Mouse (Mus musculus): ENCODE results near the gene Krt36. TPM values are rescaled to one million over a fixed set of nuclear protein-coding genes. Genes with fewer than 3 reads are reported as not detected.
A peak's percentile ranks its signal among the peaks of the same experiment; 100 is the strongest.

Gene Krt36
- polyA plus RNA-seq, 1 experiment from 2014 or later = 1.2 TPM

DNA sequence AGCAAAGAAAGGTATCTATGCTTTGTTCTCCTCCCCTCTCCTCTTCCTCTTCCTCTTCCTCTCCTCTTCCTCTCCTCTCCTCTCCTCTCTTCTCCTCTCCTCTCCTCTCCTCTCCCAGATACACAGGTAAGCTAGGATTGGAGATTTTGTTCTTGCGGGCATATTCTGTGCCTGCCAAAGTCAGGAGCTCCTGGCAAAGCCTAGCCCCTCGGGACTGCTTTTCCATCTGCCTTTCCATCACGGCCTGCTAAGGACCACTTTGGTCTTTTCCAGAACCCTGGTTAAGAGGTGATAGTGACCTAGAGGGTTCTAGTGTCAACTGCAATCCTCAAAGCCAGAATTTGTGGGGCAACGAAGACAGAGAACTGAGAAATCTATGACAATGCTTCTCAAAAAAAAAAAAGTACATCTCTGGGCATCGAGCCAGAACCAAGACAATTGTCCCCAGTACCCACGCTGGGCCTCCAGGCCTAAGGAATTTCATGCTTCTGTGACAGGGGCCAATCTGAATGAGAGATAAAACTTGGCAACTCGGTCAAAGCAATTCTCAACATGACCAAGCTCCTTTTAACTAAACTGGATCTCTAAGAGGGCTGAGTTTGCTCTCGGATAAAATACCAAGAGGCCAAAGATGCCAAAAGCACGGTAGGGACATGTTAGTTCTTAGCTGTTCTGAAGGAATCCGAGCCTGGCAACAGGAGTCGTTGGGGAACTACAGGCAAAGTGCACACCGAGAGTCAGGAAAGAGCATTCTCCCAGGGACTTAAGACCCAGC, 39.0 kb downstream of the Krt36 start:
- DNase-seq (ENCODE audit: low spot score) (no peak), ATAC-seq (replicated peaks; ENCODE audit: low FRiP score, low read depth) (no peak)
- H3K36me3 ChIP-seq (ENCODE audit: insufficient read depth, low read length) = no peaks in the 10 kb centered on the region
- 70% methylated on average over 12 of the region's 12 CpGs for WGBS
- no peaks in the 10 kb centered on the region for H3K9me3 ChIP-seq (replicated peaks; ENCODE audit: low read length)
- H3K4me3 ChIP-seq (replicated peaks; ENCODE audit: low read depth, low read length) = no peak overlapping the region
- no peak overlapping the region for H3K27ac ChIP-seq
- H3K4me2 ChIP-seq (ENCODE audit: low read length) = no peak overlapping the region
- no peak for TF ChIP-seq CTCF (IDR thresholded peaks at IDR 0.05; ENCODE audit: low read depth)
- no peak overlapping the region for H3K9ac ChIP-seq (ENCODE audit: low read depth, low read length)
- no peaks in the 10 kb centered on the region for H3K4me1 ChIP-seq (replicated peaks; ENCODE audit: insufficient read depth, low read length)
- no peaks in the 10 kb centered on the region for H3K27me3 ChIP-seq (ENCODE audit: insufficient read depth, low read length)

DNA sequence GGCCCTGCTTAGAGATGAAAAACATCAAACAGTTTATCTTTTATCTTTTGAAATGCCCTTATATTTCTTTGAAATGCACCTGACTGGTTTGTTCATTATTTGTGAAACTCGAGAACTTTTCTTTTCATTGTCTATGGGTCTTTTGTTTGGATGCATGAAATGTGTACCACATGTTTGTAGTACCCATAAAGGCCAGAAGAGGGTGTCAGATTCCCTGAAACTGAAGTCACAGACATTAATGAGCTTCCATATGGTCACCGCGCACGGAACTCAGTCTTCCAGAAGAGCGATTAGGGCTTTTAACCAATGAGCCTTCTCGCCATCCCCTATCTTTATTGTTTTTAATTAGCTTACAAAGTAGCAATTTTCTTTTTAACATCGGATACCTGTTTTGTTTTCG, 46.6 kb downstream of the Krt36 start:
- TF ChIP-seq CTCF (IDR thresholded peaks at IDR 0.05; ENCODE audit: low read depth) = peak; percentile 51
- H3K36me3 ChIP-seq (ENCODE audit: insufficient read depth, low read length) = no peaks in the 10 kb centered on the region
- ATAC-seq (replicated peaks; ENCODE audit: low FRiP score, low read depth) (no peak), DNase-seq (ENCODE audit: low spot score) (peak; percentile 43)
- H3K4me1 ChIP-seq (replicated peaks; ENCODE audit: insufficient read depth, low read length) = no peaks in the 10 kb centered on the region
- no peak overlapping the region for H3K27ac ChIP-seq
- no peak overlapping the region for H3K9ac ChIP-seq (ENCODE audit: low read depth, low read length)
- H3K4me3 ChIP-seq (replicated peaks; ENCODE audit: low read depth, low read length) = no peak overlapping the region
- H3K9me3 ChIP-seq (replicated peaks; ENCODE audit: low read length) = no peaks in the 10 kb centered on the region
- H3K27me3 ChIP-seq (ENCODE audit: insufficient read depth, low read length) = no peaks in the 10 kb centered on the region
- WGBS = 54% methylated on average over 8 of the region's 8 CpGs
- H3K4me2 ChIP-seq (ENCODE audit: low read length) = no peak overlapping the region

DNA sequence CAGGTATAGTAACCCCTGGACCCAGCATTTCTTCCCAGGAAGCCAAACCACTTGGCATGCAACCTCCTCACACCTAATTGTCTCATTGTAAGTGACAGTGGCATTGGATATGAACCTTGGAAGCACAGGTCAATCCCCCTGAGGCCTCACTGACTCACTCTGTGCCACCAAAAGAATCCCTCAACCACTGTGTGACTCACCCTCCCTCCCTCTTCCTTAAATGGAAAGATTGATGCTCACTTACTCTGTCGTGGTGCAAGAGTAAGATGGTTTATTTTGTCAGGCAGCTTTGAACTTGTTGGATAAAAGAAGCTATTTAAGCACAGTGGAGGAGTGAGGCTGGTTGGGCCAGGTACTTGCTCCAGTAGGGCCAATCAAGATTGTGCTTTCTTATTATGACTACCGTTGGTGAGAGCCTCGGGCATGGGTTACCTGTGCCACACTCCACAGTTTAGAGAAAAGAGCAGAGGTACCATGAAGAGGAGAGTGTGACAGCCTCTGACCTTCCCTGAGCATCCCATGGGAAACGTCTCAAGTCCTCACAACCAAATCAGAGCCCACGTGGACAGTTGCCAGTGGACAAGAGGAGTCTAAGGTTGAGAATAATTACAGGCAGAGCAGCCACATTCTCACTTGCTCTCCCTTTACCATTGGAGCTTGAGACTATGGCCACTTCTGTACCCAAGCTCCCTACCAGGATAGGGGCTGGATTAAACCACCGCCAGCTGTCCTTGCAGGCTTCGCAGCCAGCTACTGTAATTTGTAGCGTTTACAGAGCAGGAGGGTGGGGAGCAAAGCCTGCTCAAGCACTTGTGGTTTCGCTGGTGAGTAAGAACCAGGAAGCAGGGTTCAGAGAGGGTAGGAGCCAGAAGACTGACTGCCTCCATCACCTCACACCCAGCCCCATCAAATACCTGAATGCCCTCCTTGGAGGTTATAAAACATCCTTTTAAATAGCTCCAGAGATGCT, 49.5 kb downstream of the Krt36 start:
- Histone ChIP-seq H3K9me3 (replicated peaks; ENCODE audit: low read length) (no peaks in the 10 kb centered on the region), H3K4me2 (ENCODE audit: low read length) (no peak overlapping the region), H3K36me3 (ENCODE audit: insufficient read depth, low read length) (no peaks in the 10 kb centered on the region), H3K4me1 (replicated peaks; ENCODE audit: insufficient read depth, low read length) (no peaks in the 10 kb centered on the region), H3K4me3 (replicated peaks; ENCODE audit: low read depth, low read length) (no peak overlapping the region), H3K27me3 (ENCODE audit: insufficient read depth, low read length) (no peaks in the 10 kb centered on the region), H3K27ac (no peak overlapping the region), H3K9ac (ENCODE audit: low read depth, low read length) (no peak overlapping the region)
- ATAC-seq (replicated peaks; ENCODE audit: low FRiP score, low read depth) (no peak), DNase-seq (ENCODE audit: low spot score) (no peak)
- no peak for TF ChIP-seq CTCF (IDR thresholded peaks at IDR 0.05; ENCODE audit: low read depth)
- 65% methylated on average over 9 of the region's 9 CpGs for WGBS

Other genes with a start within 250 kb of the Krt36 start
- not detected in 2 replicates for gene Gm11568, start 247.7 kb downstream of the Krt36 start, polyA plus RNA-seq (2015; fragmentation: Nextera tagmentation; extraction: Ambion mirVana)
- gene Gm11559, start 241.2 kb downstream of the Krt36 start, polyA plus RNA-seq (2015; fragmentation: Nextera tagmentation; extraction: Ambion mirVana) = not detected in 2 replicates
- not detected in 2 replicates for gene Krtap9-1, start 232.2 kb downstream of the Krt36 start, polyA plus RNA-seq (2015; fragmentation: Nextera tagmentation; extraction: Ambion mirVana)
- gene Gm11567, start 226.4 kb downstream of the Krt36 start, polyA plus RNA-seq (2015; fragmentation: Nextera tagmentation; extraction: Ambion mirVana) = not detected in 2 replicates
- not detected in 2 replicates for gene Krtap31-1, start 197.7 kb downstream of the Krt36 start, polyA plus RNA-seq (2015; fragmentation: Nextera tagmentation; extraction: Ambion mirVana)
- not detected in 2 replicates for gene Gm11565, start 190.9 kb downstream of the Krt36 start, polyA plus RNA-seq (2015; fragmentation: Nextera tagmentation; extraction: Ambion mirVana)
- gene Krtap31-2, start 169.3 kb downstream of the Krt36 start, polyA plus RNA-seq (2015; fragmentation: Nextera tagmentation; extraction: Ambion mirVana) = not detected in 2 replicates
- gene Krtap9-5, start 157.2 kb downstream of the Krt36 start, polyA plus RNA-seq (2015; fragmentation: Nextera tagmentation; extraction: Ambion mirVana) = not detected in 2 replicates
- not detected in 2 replicates for gene Krtap29-1, start 126.6 kb downstream of the Krt36 start, polyA plus RNA-seq (2015; fragmentation: Nextera tagmentation; extraction: Ambion mirVana)
- gene Krtap16-1, start 119.0 kb downstream of the Krt36 start, polyA plus RNA-seq (2015; fragmentation: Nextera tagmentation; extraction: Ambion mirVana) = not detected in 2 replicates
- gene Krtap17-1, start 111.6 kb downstream of the Krt36 start, polyA plus RNA-seq (2015; fragmentation: Nextera tagmentation; extraction: Ambion mirVana) = not detected in 2 replicates
- gene Krt33a, start 89.4 kb downstream of the Krt36 start, polyA plus RNA-seq (2015; fragmentation: Nextera tagmentation; extraction: Ambion mirVana) = not detected in 2 replicates
- not detected in 2 replicates for gene Krt33b, start 75.8 kb downstream of the Krt36 start, polyA plus RNA-seq (2015; fragmentation: Nextera tagmentation; extraction: Ambion mirVana)
- not detected in 2 replicates for gene Krt34, start 64.1 kb downstream of the Krt36 start, polyA plus RNA-seq (2015; fragmentation: Nextera tagmentation; extraction: Ambion mirVana)
- not detected in 2 replicates for gene Krt31, start 55.1 kb downstream of the Krt36 start, polyA plus RNA-seq (2015; fragmentation: Nextera tagmentation; extraction: Ambion mirVana)
- not detected in 2 replicates for gene Krt32, start 17.4 kb downstream of the Krt36 start, polyA plus RNA-seq (2015; fragmentation: Nextera tagmentation; extraction: Ambion mirVana)
- not detected in 2 replicates for gene Krt35, start 9.4 kb downstream of the Krt36 start, polyA plus RNA-seq (2015; fragmentation: Nextera tagmentation; extraction: Ambion mirVana)
- gene Krt13, start 15.9 kb upstream of the Krt36 start, polyA plus RNA-seq (2015; fragmentation: Nextera tagmentation; extraction: Ambion mirVana) = 0.08 and 0.10 TPM in 2 replicates
- gene Krt15, start 30.3 kb upstream of the Krt36 start, polyA plus RNA-seq (2015; fragmentation: Nextera tagmentation; extraction: Ambion mirVana) = 2.9 and 3.0 TPM in 2 replicates
- 90.5 and 94.0 TPM in 2 replicates for gene Krt19, start 43.0 kb upstream of the Krt36 start, polyA plus RNA-seq (2015; fragmentation: Nextera tagmentation; extraction: Ambion mirVana)
- gene Krt9, start 87.6 kb upstream of the Krt36 start, polyA plus RNA-seq (2015; fragmentation: Nextera tagmentation; extraction: Ambion mirVana) = not detected in 2 replicates
- gene Krt14, start 101.9 kb upstream of the Krt36 start, polyA plus RNA-seq (2015; fragmentation: Nextera tagmentation; extraction: Ambion mirVana) = 2.7 and 4.3 TPM in 2 replicates
- gene Krt16, start 143.3 kb upstream of the Krt36 start, polyA plus RNA-seq (2015; fragmentation: Nextera tagmentation; extraction: Ambion mirVana) = not detected in 2 replicates
- gene Krt17, start 155.4 kb upstream of the Krt36 start, polyA plus RNA-seq (2015; fragmentation: Nextera tagmentation; extraction: Ambion mirVana) = 0.12 and 0.17 TPM in 2 replicates
- not detected in 2 replicates for gene Krt42, start 164.2 kb upstream of the Krt36 start, polyA plus RNA-seq (2015; fragmentation: Nextera tagmentation; extraction: Ambion mirVana)
- 1,736 and 1,746 TPM in 2 replicates for gene Eif1, start 214.3 kb upstream of the Krt36 start, polyA plus RNA-seq (2015; fragmentation: Nextera tagmentation; extraction: Ambion mirVana)
- not detected in 2 replicates for gene Gast, start 228.8 kb upstream of the Krt36 start, polyA plus RNA-seq (2015; fragmentation: Nextera tagmentation; extraction: Ambion mirVana)

Measured in kidney, postnatal 0 days (tissue).